Mouse (Mus musculus): ENCODE measurements around the gene Gm15056.

GRCm38 (mm10) chr8:20908256-20908655 is 5.8 kb upstream of the Gm15056 start:
- TF ChIP-seq CTCF (IDR thresholded peaks at IDR 0.05; ENCODE audit: low read depth, low read length): no peak
- no peak for TF ChIP-seq POLR2A (IDR thresholded peaks at IDR 0.05; ENCODE audit: borderline replicate concordance, low read depth, low read length)
